Mouse (Mus musculus): ENCODE measurements around the gene Mthfd2l. TPM values are rescaled to one million over a fixed set of nuclear protein-coding genes. Genes with fewer than 3 reads are reported as not detected.
A peak's percentile ranks its signal among the peaks of the same experiment; 100 is the strongest.

The Mthfd2l gene
- polyA plus RNA-seq, 1 experiment from 2014 or later: 86.6 TPM

GRCm38 (mm10) chr5:90900688-90901087 is 30.2 kb upstream of the Mthfd2l start:
- WGBS: 70% methylated on average over 7 of the region's 7 CpGs
- H3K36me3 ChIP-seq: no peaks in the 10 kb centered on the region
- ATAC-seq (ENCODE audit: low FRiP score): no peak
- H3K4me2 ChIP-seq: no peak overlapping the region
- peaks cover 11% of the 10 kb centered on the region; the same call in 1 of the 2 replicates for H3K27me3 ChIP-seq (replicated peaks)
- H3K27ac ChIP-seq (replicated peaks): no peak overlapping the region
- H3K9me3 ChIP-seq (replicated peaks): no peaks in the 10 kb centered on the region
- H3K4me3 ChIP-seq (replicated peaks): no peak overlapping the region
- H3K4me1 ChIP-seq: peaks cover 10% of the 10 kb centered on the region
- no peak overlapping the region for H3K9ac ChIP-seq (replicated peaks)

GRCm38 (mm10) chr5:90902380-90903260 is 28.3 kb upstream of the Mthfd2l start:
- Histone ChIP-seq H3K4me3 (replicated peaks) (peak overlapping the region; percentile 38), H3K4me1 (peaks cover 10% of the 10 kb centered on the region), H3K4me2 (peak overlapping the region; percentile 85), H3K9ac (replicated peaks) (no peak overlapping the region), H3K27me3 (replicated peaks) (peaks cover 11% of the 10 kb centered on the region; the same call in 1 of the 2 replicates), H3K27ac (replicated peaks) (no peak overlapping the region), H3K36me3 (no peaks in the 10 kb centered on the region), H3K9me3 (replicated peaks) (no peaks in the 10 kb centered on the region)
- WGBS: 12% methylated on average over 10 of the region's 10 CpGs
- ATAC-seq (ENCODE audit: low FRiP score): peak; percentile 85

GRCm38 (mm10) chr5:90903339-90904020 is 27.4 kb upstream of the Mthfd2l start, which contains the start of gene Cxcl2:
Cxcl2 (plus strand) TSS chr5:90903871.
- Histone ChIP-seq H3K4me2 (peak within 1 kb of the TSS; percentile 85), H3K36me3 (no peaks in the 10 kb centered on the region), H3K4me3 (replicated peaks) (peak within 1 kb of the TSS; percentile 38), H3K9me3 (replicated peaks) (no peaks in the 10 kb centered on the region), H3K27ac (replicated peaks) (no peak within 1 kb of the TSS), H3K4me1 (peaks cover 10% of the 10 kb centered on the region), H3K27me3 (replicated peaks) (peaks cover 11% of the 10 kb centered on the region; the same call in 1 of the 2 replicates), H3K9ac (replicated peaks) (peak within 1 kb of the TSS; percentile 4; the same call in 1 of the 2 replicates)
- peak; percentile 76 for ATAC-seq (ENCODE audit: low FRiP score)
- 8% methylated on average over 22 of the region's 22 CpGs for WGBS

- Histone ChIP-seq H3K4me1 (no peaks in the 10 kb centered on the region), H3K9me3 (replicated peaks) (no peaks in the 10 kb centered on the region), H3K4me3 (replicated peaks) (no peak overlapping the region), H3K4me2 (no peak overlapping the region), H3K9ac (replicated peaks) (no peak overlapping the region), H3K36me3 (no peaks in the 10 kb centered on the region), H3K27me3 (replicated peaks) (peaks cover 10% of the 10 kb centered on the region; the same call in 1 of the 2 replicates), H3K27ac (replicated peaks) (no peak overlapping the region)
- peak; percentile 72; the same call in 1 of the 2 replicates for ATAC-seq (ENCODE audit: low FRiP score)
- WGBS: 0% methylated on average over 2 of the region's 2 CpGs
These were observed 21.9 kb upstream of the Mthfd2l start for GRCm38 (mm10) chr5:90908983-90909382.

GRCm38 (mm10) chr5:90919495-90919894 is 11.4 kb upstream of the Mthfd2l start:
- H3K9ac ChIP-seq (replicated peaks): no peak overlapping the region
- H3K4me1 ChIP-seq: no peaks in the 10 kb centered on the region
- ATAC-seq (ENCODE audit: low FRiP score): no peak
- H3K4me2 ChIP-seq: no peak overlapping the region
- 88% methylated on average over 2 of the region's 2 CpGs for WGBS
- no peaks in the 10 kb centered on the region for H3K9me3 ChIP-seq (replicated peaks)
- no peaks in the 10 kb centered on the region for H3K36me3 ChIP-seq
- H3K27ac ChIP-seq (replicated peaks): no peak overlapping the region
- H3K4me3 ChIP-seq (replicated peaks): no peak overlapping the region
- no peaks in the 10 kb centered on the region for H3K27me3 ChIP-seq (replicated peaks)

GRCm38 (mm10) chr5:90922958-90923357 is 8.0 kb upstream of the Mthfd2l start:
- Histone ChIP-seq H3K4me1 (no peaks in the 10 kb centered on the region), H3K27me3 (replicated peaks) (no peaks in the 10 kb centered on the region), H3K9me3 (replicated peaks) (no peaks in the 10 kb centered on the region), H3K4me3 (replicated peaks) (no peak overlapping the region), H3K36me3 (no peaks in the 10 kb centered on the region), H3K27ac (replicated peaks) (no peak overlapping the region), H3K4me2 (no peak overlapping the region), H3K9ac (replicated peaks) (no peak overlapping the region)
- 93% methylated on average over 4 of the region's 4 CpGs for WGBS
- no peak for ATAC-seq (ENCODE audit: low FRiP score)

- Histone ChIP-seq H3K27me3 (replicated peaks) (no peaks in the 10 kb centered on the region), H3K9ac (replicated peaks) (peak overlapping the region; percentile 96), H3K27ac (replicated peaks) (peak overlapping the region; percentile 98), H3K9me3 (replicated peaks) (no peaks in the 10 kb centered on the region), H3K4me2 (peak overlapping the region; percentile 60), H3K4me1 (peaks cover 16% of the 10 kb centered on the region), H3K36me3 (peaks cover 5% of the 10 kb centered on the region; the same call in 1 of the 2 replicates), H3K4me3 (replicated peaks) (peak overlapping the region; percentile 77)
- 41% methylated on average over 2 of the region's 2 CpGs for WGBS
- peak; percentile 37 for ATAC-seq (ENCODE audit: low FRiP score)
These were observed 371 bp upstream of the Mthfd2l start for GRCm38 (mm10) chr5:90930546-90930945.

GRCm38 (mm10) chr5:90931911-90932310 is 994 bp downstream of the Mthfd2l start:
- 6% methylated on average over 6 of the region's 6 CpGs for WGBS
- Histone ChIP-seq H3K27me3 (replicated peaks) (no peaks in the 10 kb centered on the region), H3K9ac (replicated peaks) (peak overlapping the region; percentile 96), H3K4me1 (peaks cover 20% of the 10 kb centered on the region), H3K27ac (replicated peaks) (peak overlapping the region; percentile 98), H3K4me2 (peak overlapping the region; percentile 60), H3K4me3 (replicated peaks) (peak overlapping the region; percentile 77), H3K36me3 (peaks cover 5% of the 10 kb centered on the region; the same call in 1 of the 2 replicates), H3K9me3 (replicated peaks) (no peaks in the 10 kb centered on the region)
- ATAC-seq (ENCODE audit: low FRiP score): peak; percentile 32

GRCm38 (mm10) chr5:90936706-90937105 is 5.8 kb downstream of the Mthfd2l start:
- H3K27me3 ChIP-seq (replicated peaks): no peaks in the 10 kb centered on the region
- H3K4me2 ChIP-seq: no peak overlapping the region
- H3K9ac ChIP-seq (replicated peaks): no peak overlapping the region
- WGBS: 23% methylated on average over 2 of the region's 2 CpGs
- H3K36me3 ChIP-seq: peaks cover 5% of the 10 kb centered on the region; the same call in 1 of the 2 replicates
- H3K9me3 ChIP-seq (replicated peaks): no peaks in the 10 kb centered on the region
- H3K4me3 ChIP-seq (replicated peaks): no peak overlapping the region
- ATAC-seq (ENCODE audit: low FRiP score): no peak
- peaks cover 15% of the 10 kb centered on the region for H3K4me1 ChIP-seq
- H3K27ac ChIP-seq (replicated peaks): no peak overlapping the region

GRCm38 (mm10) chr5:90945453-90945852 is 14.5 kb downstream of the Mthfd2l start:
- Histone ChIP-seq H3K4me2 (no peak overlapping the region), H3K36me3 (peaks cover 7% of the 10 kb centered on the region; the same call in 1 of the 2 replicates), H3K27ac (replicated peaks) (no peak overlapping the region), H3K4me3 (replicated peaks) (no peak overlapping the region), H3K27me3 (replicated peaks) (no peaks in the 10 kb centered on the region), H3K9ac (replicated peaks) (no peak overlapping the region), H3K9me3 (replicated peaks) (no peaks in the 10 kb centered on the region), H3K4me1 (no peaks in the 10 kb centered on the region)
- 86% methylated on average over 2 of the region's 2 CpGs for WGBS
- ATAC-seq (ENCODE audit: low FRiP score): no peak

GRCm38 (mm10) chr5:90949499-90949898 is 18.6 kb downstream of the Mthfd2l start:
- Histone ChIP-seq H3K27me3 (replicated peaks) (no peaks in the 10 kb centered on the region), H3K9ac (replicated peaks) (no peak overlapping the region), H3K9me3 (replicated peaks) (no peaks in the 10 kb centered on the region), H3K36me3 (peaks cover 7% of the 10 kb centered on the region; the same call in 1 of the 2 replicates), H3K27ac (replicated peaks) (no peak overlapping the region), H3K4me3 (replicated peaks) (no peak overlapping the region), H3K4me2 (no peak overlapping the region), H3K4me1 (no peaks in the 10 kb centered on the region)
- WGBS: 86% methylated on average over 15 of the region's 15 CpGs
- ATAC-seq (ENCODE audit: low FRiP score): no peak

Measured in neural tube, embryonic 15.5 days (tissue).